Mouse (Mus musculus): Measurements from ENCODE around the gene Tns1.

Tns1 gene

DNA sequence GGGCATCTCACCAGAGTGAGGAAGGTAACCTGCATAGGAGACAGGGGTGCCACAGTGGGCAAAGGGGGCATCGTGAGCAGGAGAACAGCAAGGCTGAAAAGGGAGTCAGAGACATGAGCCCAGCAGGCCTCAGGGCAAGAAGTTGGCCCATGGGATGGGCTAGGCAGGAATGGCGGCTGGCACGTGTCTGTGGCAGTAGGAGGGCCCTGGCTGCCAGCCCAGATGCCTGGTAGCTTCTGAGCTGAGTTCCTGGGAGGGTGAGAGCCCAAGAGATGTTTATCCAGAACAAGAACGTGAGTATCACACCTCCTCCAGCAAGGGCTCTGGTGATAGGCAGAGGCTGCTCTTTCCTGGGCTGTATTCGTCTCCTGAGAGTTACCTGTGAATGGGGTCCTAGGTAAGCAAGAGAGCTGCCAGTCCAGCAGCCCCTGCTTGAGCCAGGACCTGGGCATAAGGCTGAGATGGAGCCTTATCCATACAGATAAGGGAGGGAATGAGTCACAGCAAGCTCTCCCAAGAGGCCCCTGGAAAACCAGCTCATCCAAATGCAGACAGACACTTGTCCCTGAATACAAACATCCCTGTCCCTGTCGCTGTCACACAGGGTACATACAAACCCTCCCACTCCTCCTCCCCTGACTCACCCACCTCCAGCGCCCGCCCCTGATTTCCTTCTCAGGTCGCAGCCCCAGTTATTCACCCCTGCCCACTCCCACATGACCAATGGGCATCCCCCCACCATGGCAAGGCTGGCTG lies 2.2 kb downstream of the Tns1 start:
- WGBS, result 38% methylated on average over 9 of the region's 9 CpGs

DNA sequence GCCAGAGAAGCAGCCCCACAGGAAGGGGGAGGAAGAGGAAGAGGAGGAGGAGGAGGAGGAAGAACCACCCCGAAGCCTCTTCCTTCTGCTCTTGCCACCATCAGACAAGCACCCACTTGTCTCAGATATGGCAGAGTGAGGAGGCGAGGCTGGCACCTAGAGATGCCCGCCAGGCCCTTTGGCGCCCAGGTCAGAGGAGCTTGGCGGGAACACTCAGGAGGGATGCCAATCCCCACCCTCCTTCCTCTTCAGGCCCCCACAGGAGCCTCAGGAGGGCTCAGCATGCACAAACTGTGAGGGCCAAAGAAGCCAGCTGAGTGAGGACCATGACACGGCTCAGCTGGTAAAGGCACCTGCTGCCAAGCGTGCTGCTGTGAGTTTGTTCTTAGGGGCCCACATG lies 3.1 kb downstream of the Tns1 start:
- 87% methylated on average over 7 of the region's 7 CpGs for WGBS

DNA sequence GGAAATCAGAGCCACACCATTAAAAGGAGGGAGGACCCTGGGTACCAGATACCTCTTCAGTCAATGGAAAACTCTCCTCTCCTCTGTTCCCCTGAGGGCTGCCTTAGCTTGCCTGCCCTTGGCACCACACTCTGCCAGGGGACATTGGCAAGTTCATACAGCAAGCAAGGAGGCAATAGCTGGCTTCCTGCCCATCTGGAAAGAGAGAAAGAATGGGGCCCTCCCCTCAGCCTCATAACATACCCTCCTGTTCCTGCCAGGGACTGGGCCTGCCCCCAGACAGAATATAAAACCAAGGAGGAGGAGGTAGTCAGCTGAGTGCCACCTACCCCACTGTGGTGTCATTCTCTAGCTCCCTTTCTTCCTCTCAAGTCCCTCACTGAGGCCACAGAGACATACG lies 5.1 kb downstream of the Tns1 start:
- 79% methylated on average over 1 of the region's 1 CpGs for WGBS

DNA sequence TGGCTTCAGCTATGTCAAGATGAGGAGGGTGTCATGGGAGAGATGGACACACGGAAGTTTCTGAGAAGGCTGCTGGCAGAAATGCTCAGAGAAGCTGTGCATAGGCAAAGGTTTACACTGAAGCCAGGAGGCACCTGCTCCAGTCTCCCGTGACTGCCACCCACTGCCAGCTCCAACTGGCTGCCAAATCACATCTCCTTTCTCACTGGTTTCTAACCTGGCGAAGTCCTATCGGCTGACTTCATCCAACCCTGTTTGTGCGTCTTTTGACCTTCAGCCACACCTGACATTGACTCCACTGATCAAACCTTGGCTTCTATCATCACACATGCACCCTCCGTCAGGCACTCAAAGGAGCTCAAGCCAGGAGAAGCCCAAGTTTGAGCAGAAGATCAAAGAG lies 6.4 kb downstream of the Tns1 start:
- WGBS, result 84% methylated on average over 6 of the region's 6 CpGs

DNA sequence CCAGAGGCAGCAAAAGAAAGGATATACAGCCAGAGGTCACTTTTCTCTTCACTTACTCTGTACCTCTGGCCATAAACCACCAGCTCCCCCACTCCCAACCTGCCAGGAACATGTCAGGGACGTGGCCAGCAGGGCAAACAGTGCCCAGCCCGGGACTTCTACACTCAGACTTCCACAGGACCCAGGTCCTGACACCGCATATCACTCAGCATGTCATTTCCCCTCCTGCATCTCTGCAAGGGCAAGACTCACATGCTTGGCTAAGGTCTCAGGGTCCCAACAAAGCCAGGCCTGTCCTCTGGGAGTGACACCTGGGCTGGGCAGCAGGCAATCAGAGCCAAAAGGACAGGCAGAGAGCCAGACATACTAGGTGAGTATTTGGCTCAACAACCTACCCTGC lies 11.2 kb downstream of the Tns1 start:
- 80% methylated on average over 3 of the region's 3 CpGs for WGBS

DNA sequence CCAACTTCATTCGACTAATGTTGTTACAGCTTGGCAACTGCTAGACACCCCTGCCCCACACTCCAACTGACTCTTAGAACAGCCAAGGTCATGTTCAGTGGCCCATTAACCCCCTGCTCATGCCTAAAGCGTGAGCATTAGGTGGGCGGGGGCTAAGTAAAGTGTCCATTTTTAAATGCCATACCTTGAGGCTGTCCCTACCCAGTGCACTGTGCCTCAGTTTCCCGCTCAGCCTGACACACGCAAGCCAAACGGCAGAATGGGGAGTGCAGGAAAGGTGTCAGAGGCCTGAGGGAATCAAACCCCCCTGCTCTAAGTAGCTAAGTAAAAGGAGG lies 12.6 kb downstream of the Tns1 start:
- WGBS, result 54% methylated on average over 6 of the region's 6 CpGs

DNA sequence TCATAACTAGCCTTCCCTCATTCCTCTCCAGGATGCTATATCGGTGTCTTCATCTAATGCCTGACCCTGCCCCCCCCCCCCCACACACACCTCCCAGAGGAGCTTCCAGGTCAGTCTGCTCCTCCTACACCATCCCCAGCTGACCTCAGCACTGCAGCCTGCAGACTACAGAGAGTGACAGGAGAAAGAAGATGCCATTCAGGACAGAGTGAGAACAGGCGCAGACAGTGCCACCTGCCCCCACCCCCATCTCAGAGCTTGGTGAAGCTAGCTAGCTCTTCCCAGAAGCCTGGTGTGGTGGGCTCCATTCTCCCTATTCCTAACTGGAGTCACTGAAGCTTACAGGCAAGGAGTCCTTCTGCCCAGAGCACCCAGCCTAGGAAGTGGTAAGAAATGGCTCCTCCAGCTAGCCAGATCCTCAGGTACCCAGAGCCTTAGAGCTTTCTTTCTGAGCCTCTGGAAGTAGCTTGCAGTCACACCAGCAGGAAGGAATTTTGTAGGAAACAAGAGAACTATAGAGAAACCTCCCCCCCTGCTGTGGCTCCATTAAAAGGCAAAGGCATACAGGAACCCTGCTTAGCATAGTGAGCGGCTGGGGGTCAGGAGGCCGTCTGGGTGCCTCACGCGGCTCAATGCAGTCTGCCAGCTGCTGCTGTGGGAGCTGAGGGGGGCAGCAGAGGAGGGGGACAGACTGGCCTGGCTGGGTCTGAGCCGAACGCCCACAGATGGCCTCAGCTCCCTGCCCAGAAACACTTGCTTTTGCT lies 13.1 kb downstream of the Tns1 start:
- WGBS, result 45% methylated on average over 8 of the region's 8 CpGs

DNA sequence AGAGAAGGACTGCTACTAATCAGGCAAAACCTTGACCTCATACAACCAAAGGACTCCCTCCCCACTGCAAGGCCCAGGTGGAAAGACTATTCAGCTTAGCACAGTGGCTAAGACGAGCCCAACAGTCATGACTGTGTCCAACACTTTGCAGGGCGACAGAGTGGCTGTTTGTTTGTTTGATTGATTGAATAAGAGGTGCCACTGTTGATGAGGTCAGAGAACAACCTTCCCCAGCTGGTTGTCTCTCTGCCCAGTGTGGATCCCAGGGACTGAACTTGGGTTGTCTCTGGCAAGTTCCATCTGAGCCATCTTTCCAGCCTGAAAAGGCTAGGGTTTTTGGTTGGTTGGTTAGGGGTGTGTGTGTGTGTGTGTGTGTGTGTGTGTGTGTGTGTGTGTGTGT lies 14.6 kb downstream of the Tns1 start:
- 85% methylated on average over 2 of the region's 2 CpGs for WGBS

DNA sequence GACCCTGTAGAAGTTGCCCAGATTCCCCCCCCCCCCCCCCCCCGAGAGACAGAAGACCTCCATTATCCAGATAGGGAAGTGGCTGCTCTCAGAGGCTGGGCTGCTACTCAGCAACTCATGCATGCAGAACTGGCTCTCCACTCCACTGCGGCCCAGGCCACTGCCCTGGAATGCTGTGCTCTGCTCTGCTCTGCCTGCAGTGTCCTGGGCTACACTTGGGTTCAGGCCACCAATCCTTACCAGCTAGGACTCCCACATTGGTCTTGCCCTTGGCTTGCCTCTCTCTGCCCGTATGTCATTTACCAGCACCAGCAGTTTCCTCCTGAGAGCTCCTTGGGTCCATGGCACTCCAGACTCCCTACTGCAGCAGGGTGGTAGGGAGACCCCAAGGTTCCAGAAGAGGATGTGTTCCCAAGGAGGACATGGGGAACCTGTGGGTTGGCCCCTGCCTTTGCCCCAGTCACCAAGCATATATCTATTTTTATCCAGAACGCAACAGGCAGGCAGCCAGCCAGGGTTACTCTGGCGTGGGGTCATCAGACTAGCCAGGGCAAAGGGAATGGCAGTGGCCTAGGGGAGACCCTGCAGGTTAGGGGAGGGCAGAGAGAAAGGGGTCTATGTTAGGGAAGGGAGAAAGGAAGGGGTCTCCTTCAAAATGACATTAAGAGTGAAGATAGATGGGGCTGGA lies 16.2 kb downstream of the Tns1 start:
- 84% methylated on average over 5 of the region's 5 CpGs for WGBS

DNA sequence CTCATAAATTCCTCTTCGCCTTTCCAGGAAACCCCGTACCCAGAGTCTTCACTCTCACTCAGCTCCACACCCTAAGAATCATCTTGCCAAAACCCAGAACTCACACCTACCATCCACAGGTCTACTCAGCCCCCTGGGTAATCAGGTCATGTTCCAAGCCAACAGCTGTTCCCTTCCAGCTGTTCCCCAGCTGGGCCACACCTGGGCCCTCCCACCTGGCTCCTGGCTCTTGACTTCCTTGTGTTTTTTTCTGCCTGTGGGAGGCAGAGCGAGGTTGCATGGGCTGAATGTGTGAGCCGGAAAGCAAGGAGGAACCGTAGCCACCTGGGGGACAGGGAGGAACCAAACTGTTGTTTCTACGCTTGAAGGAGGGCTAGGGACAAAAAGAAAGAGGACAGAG lies 18.0 kb downstream of the Tns1 start:
- 83% methylated on average over 6 of the region's 6 CpGs for WGBS

DNA sequence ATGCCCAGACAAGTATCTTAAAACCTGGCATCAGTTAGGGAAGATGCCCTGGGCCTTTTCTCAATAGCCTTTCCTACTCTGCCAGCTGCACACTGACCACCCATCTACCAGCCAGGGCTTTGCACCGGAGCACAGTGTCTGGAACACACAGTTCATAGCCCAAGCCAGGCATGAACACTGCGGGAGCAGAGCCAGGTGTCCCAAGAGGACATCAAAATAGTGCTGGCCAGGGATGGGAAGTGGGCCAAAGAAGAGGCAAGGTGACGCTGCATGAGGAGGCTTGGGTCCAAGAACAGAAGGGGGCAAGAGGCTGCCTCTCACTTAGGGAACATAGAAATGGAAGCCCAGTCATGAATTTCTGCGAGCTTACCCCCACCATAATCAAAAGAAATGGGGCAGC lies 18.6 kb downstream of the Tns1 start:
- 74% methylated on average over 4 of the region's 4 CpGs for WGBS

DNA sequence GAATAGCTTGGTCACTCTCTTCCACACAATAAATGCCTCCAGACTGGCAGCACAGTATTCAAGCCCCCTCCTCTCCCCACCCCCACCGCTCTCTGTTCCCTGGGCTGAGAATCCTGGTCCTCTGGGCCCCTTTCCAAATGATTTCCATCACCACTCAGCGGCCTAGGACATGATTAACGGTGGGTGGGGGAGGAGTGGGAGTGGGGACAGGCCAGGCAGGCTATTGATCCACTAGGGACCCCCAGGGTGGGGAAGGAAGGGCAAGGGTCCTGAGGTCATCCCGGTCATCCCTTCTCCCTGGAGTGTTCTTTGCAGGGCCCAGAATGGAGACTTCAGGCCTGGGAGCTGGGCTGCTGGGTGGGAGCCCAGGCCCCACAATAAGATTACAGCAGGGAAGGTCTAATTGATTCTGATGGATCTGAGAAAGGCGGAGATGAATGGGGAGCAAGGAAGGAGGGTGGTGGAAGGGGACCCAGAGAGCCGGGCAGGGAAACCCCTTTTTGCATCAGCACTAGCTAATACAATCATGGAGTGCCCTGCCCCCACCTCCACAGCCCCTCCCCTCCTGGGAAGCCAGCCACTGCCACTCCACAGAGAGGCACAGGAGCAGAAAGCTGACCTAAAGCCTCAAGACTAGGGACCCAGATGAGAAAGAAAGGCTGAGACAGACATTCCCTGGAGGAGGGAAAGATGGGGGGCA lies 20.4 kb downstream of the Tns1 start:
- WGBS, result 48% methylated on average over 6 of the region's 6 CpGs

DNA sequence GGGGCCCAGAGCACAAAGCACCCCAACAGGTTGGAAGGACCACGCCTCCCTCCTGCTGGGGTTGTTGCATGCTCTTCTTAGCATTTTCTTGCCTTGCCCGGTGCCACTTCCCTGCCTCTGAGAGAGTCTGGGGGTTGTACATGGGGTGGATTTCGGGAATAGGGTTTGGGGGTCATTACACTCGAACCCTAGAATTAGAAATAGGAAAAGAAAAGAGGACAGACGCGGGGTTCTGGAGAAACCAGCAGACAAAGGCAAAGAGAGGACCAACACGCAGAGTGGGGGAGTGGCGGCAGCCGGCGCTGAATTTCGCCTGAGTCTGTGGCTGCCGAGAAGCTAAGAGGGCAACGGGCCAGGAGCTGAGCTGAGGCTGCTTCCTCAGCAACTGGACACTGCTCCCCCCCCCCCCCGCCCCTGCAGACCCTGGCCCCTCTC lies 25.2 kb downstream of the Tns1 start:
- 3% methylated on average over 13 of the region's 14 CpGs for WGBS

DNA sequence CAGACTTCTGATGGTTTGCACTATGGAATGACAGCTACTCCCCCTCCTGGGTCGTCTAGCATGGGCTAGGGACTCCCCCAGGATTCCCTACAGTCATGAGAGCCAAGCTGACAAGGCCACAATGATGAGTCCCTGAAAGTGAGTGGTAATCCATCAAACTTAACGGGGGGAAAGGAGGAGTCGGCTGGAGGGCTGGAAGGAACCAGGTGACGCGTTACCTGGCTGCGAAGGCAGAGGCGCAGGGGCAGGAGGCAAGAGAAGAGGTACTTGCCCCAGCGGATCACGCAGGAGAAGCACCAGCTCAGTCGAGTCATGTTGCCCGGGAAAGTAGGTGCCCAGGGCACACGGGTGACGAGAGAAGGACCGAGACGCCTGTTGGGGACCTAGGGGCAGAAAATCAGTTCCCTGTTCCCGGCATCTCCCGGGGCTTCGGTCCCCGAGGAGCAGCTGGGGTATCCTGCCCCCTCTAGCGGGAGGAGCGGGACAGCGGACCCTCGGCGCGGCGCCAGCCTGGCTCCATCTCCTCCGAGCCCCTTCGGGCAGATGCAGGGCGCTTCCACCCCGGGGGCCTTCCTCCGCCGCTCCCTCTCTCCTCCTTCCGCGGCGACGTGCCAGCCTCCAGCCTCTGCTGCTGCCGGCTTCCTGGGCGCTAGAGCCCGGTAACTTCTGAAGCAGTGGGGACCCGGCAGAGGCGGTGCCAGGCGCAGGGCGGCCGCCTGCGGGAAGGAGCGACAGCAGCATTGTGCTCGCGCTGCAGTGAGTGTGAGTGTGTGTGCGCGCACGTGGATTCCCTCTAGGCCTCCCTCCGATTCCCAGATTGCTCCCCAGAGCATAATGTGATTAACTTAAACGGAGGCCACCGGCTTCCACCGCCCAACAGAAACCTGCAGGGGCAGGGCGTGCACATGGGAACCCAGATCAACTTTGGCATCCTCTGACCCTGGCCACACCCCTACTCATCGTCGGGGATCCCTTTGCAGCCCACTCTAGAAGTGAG lies 25.9 kb downstream of the Tns1 start:
- 2% methylated on average over 58 of the region's 58 CpGs for WGBS

DNA sequence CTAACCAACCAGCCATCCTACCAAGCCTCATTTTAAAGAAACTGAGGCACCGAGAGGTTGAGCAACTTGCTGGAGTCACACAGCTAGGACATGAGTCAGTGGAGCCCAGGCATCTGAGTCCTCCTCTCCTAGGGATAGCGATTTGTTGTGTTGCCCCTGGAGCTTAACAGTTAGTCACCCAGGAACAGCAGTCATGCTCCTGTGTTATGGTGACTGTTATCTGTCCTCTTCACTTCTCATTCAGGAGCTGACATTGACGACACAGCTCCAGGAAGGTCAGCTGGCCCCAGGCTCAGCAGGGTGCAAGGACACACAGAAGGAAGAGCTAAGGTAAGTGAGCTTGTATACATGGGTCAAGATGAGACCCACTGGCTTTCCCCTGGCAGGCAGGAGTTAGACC lies 28.5 kb downstream of the Tns1 start:
- WGBS, result 76% methylated on average over 3 of the region's 3 CpGs

DNA sequence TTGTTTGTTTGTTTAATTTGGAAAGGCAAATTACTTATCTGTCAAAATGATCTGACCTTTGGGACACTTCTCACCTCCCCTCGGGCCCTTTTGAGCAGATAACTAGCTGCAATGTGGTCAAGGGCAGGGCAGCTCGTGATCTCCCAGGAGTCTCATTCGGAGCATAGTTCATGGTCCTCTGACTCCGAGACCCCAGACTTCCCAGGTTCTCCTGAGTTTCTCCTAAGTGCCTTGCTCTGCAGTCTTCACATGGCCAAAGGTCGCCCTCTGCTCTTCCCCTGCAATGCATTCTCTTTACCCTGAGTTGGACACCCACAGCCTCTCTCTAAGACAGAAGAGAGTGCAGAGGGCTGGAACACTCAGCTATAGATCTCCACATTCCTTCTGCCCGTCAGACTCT lies 29.0 kb downstream of the Tns1 start:
- 87% methylated on average over 6 of the region's 6 CpGs for WGBS

DNA sequence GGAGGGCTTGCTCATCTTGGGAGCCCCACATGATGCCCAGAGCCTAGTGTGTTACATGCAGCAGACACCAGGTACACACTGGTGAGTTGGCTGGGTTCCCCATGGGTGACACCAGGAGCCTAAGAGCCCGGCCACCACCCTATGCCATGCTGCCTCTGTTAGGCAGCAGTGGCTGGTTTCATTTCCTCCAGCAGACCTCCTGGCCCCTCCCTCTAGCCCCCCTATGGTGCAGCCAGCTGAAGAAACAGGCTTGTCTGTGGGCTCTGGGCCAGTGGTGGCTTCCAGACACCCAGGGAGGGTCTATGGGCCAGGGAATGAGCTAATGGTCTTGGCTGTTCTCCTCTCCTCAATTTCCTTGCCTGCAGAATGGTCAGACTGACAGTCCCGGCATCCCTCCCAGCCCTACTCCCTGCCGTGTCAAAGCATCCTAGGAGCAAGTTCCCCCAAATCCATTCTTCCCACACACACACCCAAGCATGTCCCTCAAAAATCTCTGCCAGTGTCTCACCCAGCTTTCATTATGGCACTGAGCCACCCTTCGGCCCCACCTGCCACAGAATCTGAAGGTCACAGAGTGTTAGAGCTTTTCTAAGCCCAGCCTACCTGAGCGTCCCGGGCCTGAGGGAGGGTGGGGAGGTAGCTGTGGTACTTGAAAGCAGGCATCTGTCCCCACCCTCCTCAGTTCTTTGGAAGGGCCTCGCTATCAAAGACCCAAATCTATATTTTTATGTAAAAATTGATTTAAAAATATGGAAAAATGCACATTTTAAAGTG lies 29.6 kb downstream of the Tns1 start:
- WGBS, result 78% methylated on average over 7 of the region's 7 CpGs

DNA sequence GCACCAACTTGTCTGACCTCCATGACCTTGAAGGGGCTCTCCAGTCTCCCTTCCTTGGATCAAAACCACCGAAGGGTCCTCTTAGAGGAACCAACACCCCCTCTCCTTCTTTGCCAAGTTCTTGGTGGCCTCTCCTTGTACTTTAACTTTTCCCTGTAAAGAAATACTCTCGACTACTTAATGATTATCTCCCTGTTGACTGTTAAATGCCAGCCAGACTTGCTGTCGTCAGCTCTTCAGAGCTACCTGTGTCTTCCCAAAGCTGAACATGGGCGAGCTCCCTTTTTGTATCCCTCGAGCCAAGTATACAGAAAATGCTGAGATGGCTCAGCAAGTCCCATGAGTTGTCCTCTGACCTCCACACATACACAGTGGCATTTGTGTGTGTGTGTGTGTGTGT lies 30.8 kb downstream of the Tns1 start:
- WGBS, result 91% methylated on average over 5 of the region's 5 CpGs

DNA sequence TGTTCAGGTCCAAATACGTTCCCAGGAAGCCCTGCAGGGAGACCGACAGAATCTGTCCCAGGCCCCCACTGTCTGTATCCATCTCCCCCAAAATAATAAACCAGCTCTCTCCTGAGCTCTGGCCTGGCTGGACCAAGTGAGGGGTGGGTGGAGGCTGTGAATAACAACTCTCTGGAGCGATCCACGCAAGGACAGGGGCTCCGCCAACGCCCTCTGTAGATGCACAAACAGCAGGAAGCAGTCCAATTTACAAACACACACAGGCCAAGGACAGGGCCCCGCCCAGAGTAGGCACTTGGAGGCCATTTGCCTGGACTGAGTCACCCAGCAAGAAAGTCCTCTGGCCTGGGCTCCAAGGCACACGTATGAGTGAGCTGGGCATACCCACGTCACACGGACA lies 32.0 kb downstream of the Tns1 start:
- 76% methylated on average over 10 of the region's 10 CpGs for WGBS

DNA sequence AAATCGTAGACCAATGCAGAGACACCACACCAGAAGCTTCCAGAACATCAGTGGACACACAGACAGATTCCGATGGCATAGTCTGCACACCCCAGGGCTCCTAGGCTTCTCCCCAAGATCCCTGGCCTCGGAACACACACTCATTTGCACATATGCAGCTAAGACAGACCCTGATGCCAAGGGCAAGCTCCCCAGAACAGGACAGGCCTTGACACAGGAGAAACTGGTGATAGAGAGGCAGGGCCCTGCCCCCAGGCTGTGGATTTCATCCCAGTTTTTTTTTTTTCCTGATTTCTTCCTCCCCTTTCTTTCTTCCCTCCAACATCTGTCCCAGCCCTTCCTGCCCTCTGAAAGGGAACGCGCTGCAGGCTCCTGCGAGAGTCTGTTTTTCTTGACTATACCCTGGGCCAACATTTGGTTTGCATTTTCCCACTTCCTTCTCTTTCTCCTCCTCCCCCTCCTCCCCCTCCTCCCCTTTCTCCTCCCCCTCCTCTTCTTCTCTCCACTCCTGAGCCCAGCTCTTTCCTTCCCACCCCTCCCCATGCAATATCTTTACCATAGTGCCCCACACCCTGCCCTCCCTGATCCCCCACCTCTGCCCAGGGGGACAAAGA lies 32.5 kb downstream of the Tns1 start:
- 68% methylated on average over 6 of the region's 6 CpGs for WGBS
